Mouse (Mus musculus): ENCODE measurements around the gene Tpo. TPM values are rescaled to one million over a fixed set of nuclear protein-coding genes. Genes with fewer than 3 reads are reported as not detected.

The Tpo gene
- polyA plus RNA-seq, 1 experiment = not detected

DNA sequence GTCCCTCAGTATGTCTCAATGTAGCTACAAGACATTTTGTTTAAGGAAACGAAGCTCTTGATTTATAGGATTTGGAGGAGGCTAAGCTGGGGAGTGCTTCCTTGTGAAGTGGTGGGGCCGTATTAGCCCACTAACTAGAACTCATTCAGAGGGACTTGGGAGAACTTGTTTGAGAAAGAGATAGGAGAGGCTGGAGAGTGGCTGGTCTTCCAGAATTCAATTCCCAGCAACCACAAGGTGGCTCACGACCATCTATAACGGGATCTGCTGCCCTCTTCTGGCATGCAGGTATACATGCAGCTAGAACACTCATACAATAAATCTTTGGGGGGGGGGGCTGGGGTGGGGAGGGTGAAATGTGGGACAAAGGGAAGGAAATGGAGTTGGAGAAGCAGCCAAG lies 92.3 kb downstream of the Tpo start:
- TF ChIP-seq GATA1 (IDR thresholded peaks at IDR 0.05; ENCODE audit: low read length) = no peak

- TF ChIP-seq GATA1 (IDR thresholded peaks at IDR 0.05; ENCODE audit: low read length) = no peak
Observed at GRCm38 (mm10) chr12:30039565-30039964, 92.9 kb downstream of the Tpo start.

DNA sequence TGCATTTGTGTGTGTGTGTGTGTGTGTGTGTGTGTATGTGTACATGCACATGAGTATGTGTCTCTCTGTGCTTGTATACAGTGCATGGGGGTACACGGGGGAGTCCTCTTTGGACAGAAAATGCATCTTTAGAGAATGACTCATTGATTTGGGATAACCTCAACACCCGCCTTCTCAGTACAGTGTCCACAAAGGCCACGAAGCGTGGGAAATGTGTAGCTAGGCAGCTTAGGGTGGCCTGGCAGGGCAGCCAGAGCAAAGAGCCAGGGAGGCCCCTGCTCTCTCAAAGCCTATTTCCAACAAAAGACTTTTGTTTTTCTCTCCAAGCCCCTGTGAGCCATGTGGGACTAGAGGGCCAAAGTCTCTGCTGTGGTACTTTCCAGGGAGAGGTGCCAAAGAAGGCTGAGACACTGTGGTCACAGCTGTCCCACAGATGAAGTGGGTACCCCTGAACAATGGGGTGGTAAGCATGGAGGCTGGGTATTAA lies 95.8 kb downstream of the Tpo start:
- no peak for TF ChIP-seq GATA1 (IDR thresholded peaks at IDR 0.05; ENCODE audit: low read length)

GRCm38 (mm10) chr12:30035841-30036568 lies 96.4 kb downstream of the Tpo start:
- no peak for TF ChIP-seq GATA1 (IDR thresholded peaks at IDR 0.05; ENCODE audit: low read length)

DNA sequence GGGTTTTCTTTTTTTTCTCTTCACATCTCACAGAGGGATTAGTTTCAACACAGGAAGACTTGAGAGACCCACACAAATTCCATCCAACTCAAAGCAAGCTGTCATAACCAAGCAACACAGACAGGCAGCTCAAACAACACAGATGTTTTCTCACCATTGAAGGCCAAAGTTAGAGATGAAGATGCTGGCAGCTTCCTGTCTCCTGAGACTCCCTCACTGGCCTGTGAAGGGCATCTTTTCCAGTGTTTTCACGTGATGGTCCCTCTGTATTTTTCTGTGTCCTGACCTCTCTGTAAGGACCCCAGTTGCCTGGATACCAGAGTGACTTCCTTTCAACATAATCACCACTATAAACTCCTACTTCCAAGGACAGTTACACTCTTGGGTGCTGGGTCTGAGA lies 97.0 kb downstream of the Tpo start:
- no peak for TF ChIP-seq GATA1 (IDR thresholded peaks at IDR 0.05; ENCODE audit: low read length)

GRCm38 (mm10) chr12:30034681-30035080 lies 97.7 kb downstream of the Tpo start:
- TF ChIP-seq GATA1 (IDR thresholded peaks at IDR 0.05; ENCODE audit: low read length) = no peak

- TF ChIP-seq GATA1 (IDR thresholded peaks at IDR 0.05; ENCODE audit: low read length) = no peak
Observed at GRCm38 (mm10) chr12:30030571-30030970, 101.9 kb downstream of the Tpo start.

DNA sequence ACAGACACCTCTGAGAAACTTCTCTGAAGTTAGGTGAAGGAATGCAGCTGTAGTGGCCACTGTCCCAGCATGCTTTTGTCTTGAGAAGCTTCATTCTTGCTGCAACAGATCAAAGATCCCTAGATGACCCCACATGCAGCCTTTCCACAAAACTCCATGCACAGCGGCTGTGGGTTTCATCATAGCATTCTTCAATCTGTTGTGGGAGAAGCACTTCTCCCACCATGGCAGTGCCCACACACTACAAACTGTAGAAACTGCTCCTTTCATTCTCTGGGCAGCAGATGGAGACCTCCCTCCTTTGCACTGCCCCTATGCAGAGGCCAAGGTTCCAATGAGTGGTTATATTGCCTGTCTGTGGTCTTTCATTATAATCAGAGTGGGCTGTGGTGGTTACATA lies 103.3 kb downstream of the Tpo start:
- TF ChIP-seq GATA1 (IDR thresholded peaks at IDR 0.05; ENCODE audit: low read length) = no peak

DNA sequence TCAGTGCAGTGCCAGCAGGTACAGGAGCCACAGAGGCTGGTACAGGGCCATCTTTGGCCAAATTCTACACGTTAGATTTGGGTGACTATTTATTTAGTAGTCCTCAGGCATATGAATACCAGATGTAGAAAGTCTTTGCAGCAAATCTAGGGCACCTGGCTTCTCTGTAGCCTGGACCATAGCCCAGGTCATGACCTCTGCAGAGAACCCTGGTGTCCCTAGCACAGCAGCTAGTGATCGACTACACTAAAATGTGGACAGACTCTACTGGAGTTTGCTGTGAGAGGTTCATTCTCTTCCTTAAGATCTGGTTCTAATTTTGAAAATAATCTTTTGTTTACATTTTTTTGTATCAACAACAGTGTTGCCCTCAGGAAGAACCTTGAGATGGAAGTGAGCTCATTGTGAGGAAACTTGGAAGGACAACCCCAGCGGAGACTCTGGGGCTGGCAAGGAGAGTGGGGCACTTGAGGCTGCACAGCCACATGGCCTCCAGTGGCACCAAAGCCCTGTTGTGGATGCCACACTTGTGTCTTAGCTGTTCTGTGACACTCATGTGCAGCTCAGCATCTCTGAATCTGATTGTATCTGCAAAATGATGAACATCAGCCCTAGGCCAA lies 104.6 kb downstream of the Tpo start:
- no peak for TF ChIP-seq GATA1 (IDR thresholded peaks at IDR 0.05; ENCODE audit: low read length)

- TF ChIP-seq GATA1 (IDR thresholded peaks at IDR 0.05; ENCODE audit: low read length) = no peak
Observed at GRCm38 (mm10) chr12:30024264-30024825, 108.1 kb downstream of the Tpo start.

GRCm38 (mm10) chr12:30023491-30023890 lies 108.9 kb downstream of the Tpo start:
- no peak for TF ChIP-seq GATA1 (IDR thresholded peaks at IDR 0.05; ENCODE audit: low read length)

DNA sequence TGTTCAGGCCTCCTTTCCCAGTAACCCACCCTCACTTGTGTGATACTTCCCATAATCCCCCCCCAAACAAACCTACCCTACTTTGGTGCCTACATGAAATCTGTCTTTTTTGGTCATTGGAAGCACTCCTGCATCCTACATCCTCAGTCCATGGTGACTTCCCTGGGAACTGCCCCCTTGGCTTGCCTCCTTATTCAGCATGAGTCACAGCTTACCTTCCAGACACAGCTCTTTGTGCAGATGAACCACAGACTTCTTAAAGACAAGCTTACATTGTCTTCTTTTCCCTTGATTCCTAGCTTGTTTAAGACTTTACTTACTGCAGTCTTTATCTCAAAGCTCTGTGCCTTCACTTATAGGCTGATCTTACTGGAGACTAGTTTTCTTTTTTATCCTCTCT lies 112.0 kb downstream of the Tpo start:
- TF ChIP-seq GATA1 (IDR thresholded peaks at IDR 0.05; ENCODE audit: low read length) = no peak

DNA sequence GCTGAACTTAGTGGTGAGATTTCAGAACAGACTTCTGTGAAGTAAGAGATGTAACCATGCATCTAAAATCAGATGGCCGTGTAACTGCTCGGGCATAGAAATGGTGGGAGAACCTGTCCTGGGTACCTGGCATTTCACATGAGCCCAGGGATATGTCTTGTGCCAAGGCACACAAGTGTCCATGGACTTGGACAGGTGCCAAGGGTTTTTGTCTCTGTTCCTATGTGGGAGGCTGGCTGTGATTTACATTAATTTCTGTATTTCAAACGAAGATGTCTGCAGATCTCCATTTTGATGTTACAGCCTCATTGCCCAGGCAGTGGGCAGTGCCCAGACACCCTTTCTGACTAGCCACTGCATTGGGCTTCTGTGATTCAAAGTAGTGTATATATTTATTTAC lies 115.3 kb downstream of the Tpo start:
- TF ChIP-seq GATA1 (IDR thresholded peaks at IDR 0.05; ENCODE audit: low read length) = no peak

GRCm38 (mm10) chr12:30015501-30015900 lies 116.9 kb downstream of the Tpo start:
- no peak for TF ChIP-seq GATA1 (IDR thresholded peaks at IDR 0.05; ENCODE audit: low read length)

DNA sequence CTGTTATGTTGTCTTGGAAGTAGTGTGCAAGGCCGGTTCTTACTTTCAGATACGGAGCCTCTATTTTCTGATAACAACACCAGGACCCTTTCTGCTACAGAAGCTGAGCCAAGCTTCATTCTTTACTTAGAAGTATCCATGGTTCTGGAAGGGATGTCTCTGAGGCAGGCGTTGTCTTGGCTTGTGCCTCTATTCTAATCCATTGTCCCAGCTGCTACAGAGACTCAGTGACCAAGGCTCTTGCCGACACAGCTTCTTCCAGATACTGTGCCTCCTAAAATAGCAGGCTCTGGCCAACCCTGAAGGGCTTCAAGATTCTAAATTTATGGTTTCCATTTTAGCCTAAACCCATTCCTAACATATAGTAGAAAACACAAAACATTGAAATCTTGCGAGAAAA lies 123.7 kb downstream of the Tpo start:
- TF ChIP-seq GATA1 (IDR thresholded peaks at IDR 0.05; ENCODE audit: low read length) = no peak

GRCm38 (mm10) chr12:30006586-30006985 lies 125.8 kb downstream of the Tpo start:
- TF ChIP-seq GATA1 (IDR thresholded peaks at IDR 0.05; ENCODE audit: low read length) = no peak

Other genes with a start within 250 kb of the Tpo start
- gene Pxdn, start 195.0 kb downstream of the Tpo start, polyA plus RNA-seq (2012) = not detected in 2 replicates
- gene Sntg2, start 240.8 kb upstream of the Tpo start, polyA plus RNA-seq (2012) = not detected in 2 replicates